Mouse (Mus musculus): ENCODE data around the gene Sytl3. TPM values are rescaled to one million over a fixed set of nuclear protein-coding genes. Genes with fewer than 3 reads are reported as not detected.
"Not testable (repeated sequence)": the region's sequence is repeated elsewhere in the genome, so short reads cannot be mapped to it uniquely, and the experiment has no call there.

Gene Sytl3
- polyA plus RNA-seq, 1 experiment: 1.2 TPM

DNA sequence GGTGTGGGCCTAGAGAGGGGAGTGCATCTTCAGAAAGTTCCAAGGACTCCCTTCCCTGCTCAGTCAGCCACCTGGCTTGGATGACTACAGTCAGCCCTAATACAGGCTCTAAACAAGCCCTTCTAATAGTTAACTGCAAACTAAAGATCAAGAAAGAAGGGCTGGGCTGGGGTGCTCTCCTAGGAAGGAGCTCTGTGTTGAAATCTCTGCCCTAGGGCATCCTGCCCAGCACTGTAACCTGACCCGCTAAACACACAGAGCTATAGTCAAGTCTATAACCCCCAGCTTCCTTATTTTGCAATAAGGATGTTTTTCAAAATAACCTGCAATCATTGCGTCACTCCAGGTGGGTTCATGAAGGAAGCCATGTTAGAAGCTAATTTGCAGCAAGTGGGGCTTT, 19.2 kb downstream of the Sytl3 start:
- not testable (repeated sequence) for H3K4me3 ChIP-seq (ENCODE audit: control insufficient read depth, low read depth, low read length); H3K27me3 ChIP-seq (ENCODE audit: control insufficient read depth, insufficient read depth, low read length); H3K27ac ChIP-seq (ENCODE audit: control insufficient read depth, insufficient read depth, low read depth, low read length); H3K36me3 ChIP-seq (ENCODE audit: control insufficient read depth, insufficient read depth, low read length); H3K4me1 ChIP-seq (ENCODE audit: control insufficient read depth, insufficient read depth, low read length)

DNA sequence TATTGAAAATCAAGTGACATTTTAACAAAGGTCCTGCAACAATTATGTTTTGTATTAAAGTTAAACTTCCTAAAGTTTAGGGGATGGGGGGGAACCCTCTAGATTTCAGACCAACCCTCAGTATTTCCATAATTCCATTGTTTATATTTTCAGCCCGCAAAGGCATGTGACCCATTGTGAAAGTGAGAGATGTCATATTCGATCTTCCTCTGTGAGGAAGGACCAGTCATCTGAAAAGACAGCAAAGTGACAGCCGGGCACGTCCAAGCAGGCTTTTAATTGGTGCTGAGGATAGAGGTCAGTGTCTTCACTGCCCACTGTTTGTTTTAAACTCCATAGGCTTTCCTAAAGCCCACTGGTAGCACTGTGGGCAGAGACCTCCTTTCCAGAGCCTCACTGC, 22.8 kb downstream of the Sytl3 start:
- not testable (repeated sequence) for H3K27ac ChIP-seq (ENCODE audit: control insufficient read depth, insufficient read depth, low read depth, low read length); H3K27me3 ChIP-seq (ENCODE audit: control insufficient read depth, insufficient read depth, low read length); H3K4me3 ChIP-seq (ENCODE audit: control insufficient read depth, low read depth, low read length); H3K36me3 ChIP-seq (ENCODE audit: control insufficient read depth, insufficient read depth, low read length); H3K4me1 ChIP-seq (ENCODE audit: control insufficient read depth, insufficient read depth, low read length)

DNA sequence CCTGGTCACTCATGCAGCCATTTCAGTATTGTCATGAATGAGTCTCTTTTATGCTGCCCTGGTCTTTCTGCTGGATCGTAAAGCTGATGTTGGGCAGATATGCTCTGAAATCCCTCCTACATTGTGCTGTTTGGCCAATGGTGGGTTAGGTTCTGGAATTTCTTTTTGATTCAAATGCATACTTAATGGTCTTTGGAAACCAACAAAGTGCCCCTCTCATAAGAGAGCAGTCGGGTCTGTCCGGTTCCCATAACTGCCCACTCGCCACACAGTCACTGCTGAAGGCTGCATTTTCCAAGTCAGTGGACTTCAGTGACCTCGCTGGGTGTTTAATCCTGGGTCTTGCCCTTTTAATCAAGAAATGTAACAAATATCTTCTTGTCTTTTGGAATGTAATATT, 24.8 kb downstream of the Sytl3 start:
- H3K4me1 ChIP-seq (ENCODE audit: control insufficient read depth, insufficient read depth, low read length); H3K4me3 ChIP-seq (ENCODE audit: control insufficient read depth, low read depth, low read length); H3K27ac ChIP-seq (ENCODE audit: control insufficient read depth, insufficient read depth, low read depth, low read length); H3K36me3 ChIP-seq (ENCODE audit: control insufficient read depth, insufficient read depth, low read length); H3K27me3 ChIP-seq (ENCODE audit: control insufficient read depth, insufficient read depth, low read length): not testable (repeated sequence)

DNA sequence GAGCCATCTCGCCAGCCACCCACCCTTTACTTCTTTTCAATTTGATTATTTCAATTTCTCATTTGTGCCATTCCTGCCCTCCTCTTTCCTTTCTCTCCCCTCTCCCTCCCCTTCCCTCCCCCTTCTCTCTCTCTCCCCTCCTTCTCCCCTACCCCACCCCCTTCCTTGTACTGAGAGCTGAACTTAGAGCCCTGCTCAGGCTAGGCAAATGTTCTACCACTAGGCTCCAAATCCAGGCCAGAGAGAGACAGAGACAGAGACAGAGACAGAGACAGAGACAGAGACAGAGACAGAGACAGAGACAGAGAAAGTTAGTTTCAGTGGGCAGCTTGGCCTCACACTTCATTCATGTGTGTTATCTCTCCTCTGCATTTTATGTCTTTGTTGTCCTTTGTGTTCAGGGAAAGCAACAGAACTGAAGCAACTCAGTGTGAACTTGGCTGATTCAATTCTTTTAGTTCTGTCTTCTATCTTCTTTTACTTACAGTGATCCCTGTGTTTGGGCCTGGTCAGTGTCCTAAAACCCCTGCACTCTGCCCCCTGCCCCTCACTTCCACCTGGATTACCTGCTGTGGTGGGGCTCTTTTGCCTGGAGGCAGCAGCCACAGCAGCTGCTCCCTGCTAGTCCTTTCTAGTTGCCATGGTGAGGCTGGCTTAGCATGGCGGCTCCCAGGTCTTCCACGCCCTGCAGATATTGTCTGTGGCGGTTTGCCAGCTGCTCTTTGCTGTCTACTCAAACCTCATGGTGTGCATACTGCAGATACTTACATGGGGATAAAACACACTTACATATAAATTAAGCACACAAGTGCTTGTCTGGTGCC, 25.8 kb downstream of the Sytl3 start:
- not testable (repeated sequence) for H3K4me3 ChIP-seq (ENCODE audit: control insufficient read depth, low read depth, low read length); H3K27ac ChIP-seq (ENCODE audit: control insufficient read depth, insufficient read depth, low read depth, low read length); H3K36me3 ChIP-seq (ENCODE audit: control insufficient read depth, insufficient read depth, low read length); H3K4me1 ChIP-seq (ENCODE audit: control insufficient read depth, insufficient read depth, low read length); H3K27me3 ChIP-seq (ENCODE audit: control insufficient read depth, insufficient read depth, low read length)

DNA sequence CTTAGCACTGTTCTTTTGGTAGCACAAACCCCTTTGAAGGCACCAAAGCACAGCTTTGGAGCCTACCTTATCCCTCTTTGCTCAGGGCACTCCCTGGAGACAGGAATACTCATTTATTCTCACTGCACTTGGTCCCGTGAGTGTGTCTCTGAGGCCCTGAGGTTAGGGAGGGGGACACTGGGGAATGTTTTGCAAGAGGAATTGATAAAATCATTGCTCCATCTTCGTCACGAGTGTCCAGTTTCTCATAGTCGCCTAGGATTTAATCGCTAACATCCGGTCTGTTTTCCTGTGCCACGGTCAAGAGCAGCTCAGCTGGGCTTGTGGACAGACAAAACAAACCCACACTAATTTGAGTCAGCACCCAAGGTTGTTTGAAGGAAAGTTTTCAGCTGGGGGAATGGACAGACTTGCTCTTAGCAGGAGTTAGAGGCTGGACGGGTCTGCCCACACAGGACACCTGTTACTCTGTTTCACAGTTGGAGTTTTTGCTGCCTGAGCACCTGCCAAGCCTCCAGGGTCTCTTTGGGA, 26.5 kb downstream of the Sytl3 start:
- not testable (repeated sequence) for H3K27me3 ChIP-seq (ENCODE audit: control insufficient read depth, insufficient read depth, low read length); H3K36me3 ChIP-seq (ENCODE audit: control insufficient read depth, insufficient read depth, low read length); H3K4me3 ChIP-seq (ENCODE audit: control insufficient read depth, low read depth, low read length); H3K27ac ChIP-seq (ENCODE audit: control insufficient read depth, insufficient read depth, low read depth, low read length); H3K4me1 ChIP-seq (ENCODE audit: control insufficient read depth, insufficient read depth, low read length)

DNA sequence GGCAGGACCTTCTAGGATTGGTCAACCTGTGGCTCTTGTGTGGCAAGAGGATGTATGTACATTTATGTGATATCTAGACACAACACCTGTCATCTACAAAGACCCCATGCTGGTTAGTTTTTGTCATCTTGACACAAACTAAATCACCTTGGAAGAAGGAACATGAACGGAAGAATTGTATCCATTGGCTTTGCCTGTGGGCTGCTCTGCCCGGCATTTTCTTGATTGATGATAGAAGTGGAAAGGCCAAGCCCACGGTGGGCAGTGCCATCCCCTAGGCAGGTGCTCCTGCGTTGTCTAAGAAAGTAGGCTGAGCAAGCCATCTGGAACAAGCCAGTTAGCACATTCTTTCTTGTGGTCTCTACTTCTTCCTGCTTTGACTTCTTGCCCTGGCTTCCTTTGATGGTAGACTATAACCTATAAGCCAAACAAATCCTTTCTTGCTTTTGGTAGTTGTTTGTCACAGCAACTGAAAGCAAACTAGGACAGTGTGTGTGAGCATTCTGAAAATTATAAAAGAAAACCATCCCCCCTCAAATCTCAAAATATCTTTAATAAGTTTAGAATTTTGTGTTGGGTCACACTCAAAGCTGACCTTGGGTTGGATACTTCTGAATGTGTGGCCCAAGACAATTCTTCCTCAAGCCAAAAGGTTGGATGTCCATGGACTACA, 27.5 kb downstream of the Sytl3 start:
- H3K4me3 ChIP-seq (ENCODE audit: control insufficient read depth, low read depth, low read length); H3K36me3 ChIP-seq (ENCODE audit: control insufficient read depth, insufficient read depth, low read length); H3K4me1 ChIP-seq (ENCODE audit: control insufficient read depth, insufficient read depth, low read length); H3K27ac ChIP-seq (ENCODE audit: control insufficient read depth, insufficient read depth, low read depth, low read length); H3K27me3 ChIP-seq (ENCODE audit: control insufficient read depth, insufficient read depth, low read length): not testable (repeated sequence)

DNA sequence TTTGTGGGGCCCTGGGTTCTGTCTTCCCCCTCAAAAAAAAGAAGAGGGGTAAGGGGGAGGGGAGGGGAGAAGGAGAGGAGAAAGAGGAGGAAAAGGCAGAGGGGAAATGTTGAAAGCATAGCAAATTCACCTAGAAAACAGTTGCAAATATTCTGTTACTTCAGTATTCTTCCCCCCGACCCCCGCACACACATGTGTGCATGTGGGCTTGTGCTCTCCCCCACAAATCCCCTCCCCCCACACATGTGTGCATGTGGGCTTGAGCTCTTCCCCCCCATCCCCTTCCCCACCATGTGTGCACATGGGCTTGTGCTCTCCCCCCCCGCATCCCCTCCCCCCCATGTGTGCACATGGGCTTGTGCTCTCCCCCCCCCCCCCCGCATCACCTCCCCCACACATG, 30.5 kb downstream of the Sytl3 start:
- H3K27ac ChIP-seq (ENCODE audit: control insufficient read depth, insufficient read depth, low read depth, low read length); H3K4me3 ChIP-seq (ENCODE audit: control insufficient read depth, low read depth, low read length); H3K4me1 ChIP-seq (ENCODE audit: control insufficient read depth, insufficient read depth, low read length); H3K36me3 ChIP-seq (ENCODE audit: control insufficient read depth, insufficient read depth, low read length); H3K27me3 ChIP-seq (ENCODE audit: control insufficient read depth, insufficient read depth, low read length): not testable (repeated sequence)

DNA sequence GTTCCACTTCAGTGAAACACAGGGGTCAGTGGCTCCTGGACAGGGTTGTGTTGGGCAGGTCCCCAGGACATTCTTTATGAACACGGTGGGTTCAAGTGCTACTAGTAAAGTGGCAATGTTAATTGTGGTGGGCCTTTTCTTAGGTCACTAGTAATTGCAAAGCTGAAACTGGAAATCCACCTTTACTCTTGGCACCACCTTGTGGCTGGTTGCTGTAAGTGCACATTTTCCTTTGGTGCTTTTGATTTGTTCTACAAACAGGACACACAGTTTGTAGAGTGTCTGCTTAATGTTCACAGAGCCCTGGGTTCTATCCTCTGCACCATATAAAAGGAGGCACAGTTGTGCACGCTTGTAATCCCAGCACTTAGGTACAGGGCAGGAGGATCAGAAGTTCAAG, 32.7 kb downstream of the Sytl3 start:
- H3K36me3 ChIP-seq (ENCODE audit: control insufficient read depth, insufficient read depth, low read length): not testable (repeated sequence)

DNA sequence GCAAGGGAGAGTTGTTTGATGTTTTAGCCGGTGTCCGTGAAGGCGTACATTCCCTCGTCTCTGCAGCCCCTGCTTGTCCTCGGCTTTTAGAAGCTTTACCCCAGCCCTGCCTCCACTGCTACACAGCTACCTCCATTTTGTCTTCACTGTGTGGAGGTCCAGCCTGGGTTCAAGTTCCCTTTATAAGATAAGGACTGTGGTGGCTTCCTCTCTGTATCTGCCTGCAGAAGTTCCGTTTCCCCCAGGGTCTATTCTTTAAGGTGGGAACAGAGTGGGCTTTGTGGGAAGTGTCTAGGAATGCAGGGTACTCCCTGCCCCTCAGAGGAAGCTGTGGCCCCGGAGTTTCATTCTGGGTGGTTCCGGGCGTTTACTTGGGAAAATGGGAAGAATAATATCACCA, 36.8 kb downstream of the Sytl3 start:
- not testable (repeated sequence) for H3K27ac ChIP-seq (ENCODE audit: control insufficient read depth, insufficient read depth, low read depth, low read length); H3K27me3 ChIP-seq (ENCODE audit: control insufficient read depth, insufficient read depth, low read length); H3K36me3 ChIP-seq (ENCODE audit: control insufficient read depth, insufficient read depth, low read length); H3K4me3 ChIP-seq (ENCODE audit: control insufficient read depth, low read depth, low read length); H3K4me1 ChIP-seq (ENCODE audit: control insufficient read depth, insufficient read depth, low read length)

More for the DNA sequence above, 32.7 kb downstream of the Sytl3 start:
- H3K4me1 ChIP-seq (ENCODE audit: control insufficient read depth, insufficient read depth, low read length); H3K4me3 ChIP-seq (ENCODE audit: control insufficient read depth, low read depth, low read length); H3K27ac ChIP-seq (ENCODE audit: control insufficient read depth, insufficient read depth, low read depth, low read length); H3K27me3 ChIP-seq (ENCODE audit: control insufficient read depth, insufficient read depth, low read length): not testable (repeated sequence)

DNA sequence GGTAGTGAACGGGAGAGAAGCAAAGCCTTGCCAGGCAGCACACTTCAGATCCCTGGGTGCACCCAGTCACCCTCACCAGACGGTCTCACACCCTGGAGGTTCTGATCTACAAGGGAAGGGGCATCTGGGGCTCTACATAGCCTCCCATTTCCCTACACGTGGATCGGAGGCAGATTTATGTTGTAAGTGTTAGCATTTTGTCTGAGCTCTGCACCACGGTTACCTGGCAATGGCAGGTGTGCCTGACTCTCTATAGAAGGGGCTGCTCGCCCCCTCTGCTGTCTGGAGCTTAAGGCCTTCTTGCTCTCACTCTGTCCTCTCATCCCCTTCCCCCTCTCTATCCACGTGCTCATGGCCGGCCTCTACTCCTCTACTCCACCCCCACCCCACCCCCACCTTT, 37.6 kb downstream of the Sytl3 start:
- H3K4me1 ChIP-seq (ENCODE audit: control insufficient read depth, insufficient read depth, low read length); H3K4me3 ChIP-seq (ENCODE audit: control insufficient read depth, low read depth, low read length); H3K36me3 ChIP-seq (ENCODE audit: control insufficient read depth, insufficient read depth, low read length); H3K27ac ChIP-seq (ENCODE audit: control insufficient read depth, insufficient read depth, low read depth, low read length); H3K27me3 ChIP-seq (ENCODE audit: control insufficient read depth, insufficient read depth, low read length): not testable (repeated sequence)
